16 mouse cellular contexts compared by ENCODE assay signal in genomic region chr8:79325510-79325909, GRCm38 (mm10). TPM values are rescaled to one million over a fixed set of nuclear protein-coding genes. Genes with fewer than 3 reads are reported as not detected.
DNase-seq lines count a peak whose midpoint lies in the region; ATAC-seq and TF ChIP-seq lines count a peak whose summit lies in the region.
"Had no signal": no experiment of that assay in that cellular context is flagged by ENCODE, and none has a peak within 500 bp of the region (broad histone marks: within the 10 kb centered on the region; RNA-seq: fewer than 3 reads in every experiment).

No protein-coding gene starts in this region.

- no peaks in the 10 kb centered on the region for H3K9me3 ChIP-seq in forebrain, embryonic 11.5 days (ENCODE audit: control insufficient read depth, low read length)
- no peaks in the 10 kb centered on the region for H3K9me3 ChIP-seq in forebrain, embryonic 15.5 days
- no peaks in the 10 kb centered on the region for H3K9me3 ChIP-seq in intestine, embryonic 14.5 days (ENCODE audit: control insufficient read depth, low read length)
- no peaks in the 10 kb centered on the region for H3K9me3 ChIP-seq in intestine, embryonic 16.5 days (ENCODE audit: control insufficient read depth, low read length)
- H3K9me3 ChIP-seq in lung, postnatal 0 days (ENCODE audit: low read length): no peaks in the 10 kb centered on the region
- H3K9me3 ChIP-seq: hindbrain, embryonic 10.5 days; lung, embryonic 15.5 days; megakaryocyte, embryonic 14.5 days had no signal

- peak; percentile 41 for DNase-seq in forebrain, embryonic 11.5 days (ENCODE audit: low spot score)
- DNase-seq in intestine, embryonic 14.5 days (ENCODE audit: low spot score): peak; percentile 49
- DNase-seq in lung, postnatal 0 days (ENCODE audit: low spot score): peak; percentile 25
- DNase-seq in lung, postnatal 14 days: no peak
- peak; percentile 13 to 31 for DNase-seq in kidney, postnatal 4 days
- no peak for DNase-seq in ovary, adult 18-20 months (ENCODE audit: low spot score)
- DNase-seq: cerebellum, adult 11 months; cerebellum, postnatal 14 days; layer of hippocampus, postnatal 36 days; thymus, postnatal 14 days had no signal

- H3K36me3 ChIP-seq in forebrain, embryonic 11.5 days (ENCODE audit: control insufficient read depth, insufficient read depth, low read length): no peaks in the 10 kb centered on the region
- no peaks in the 10 kb centered on the region for H3K36me3 ChIP-seq in forebrain, embryonic 15.5 days
- no peaks in the 10 kb centered on the region for H3K36me3 ChIP-seq in intestine, embryonic 14.5 days (ENCODE audit: control insufficient read depth, insufficient read depth, low read length)
- H3K36me3 ChIP-seq in intestine, embryonic 16.5 days (ENCODE audit: control insufficient read depth, insufficient read depth, low read length): no peaks in the 10 kb centered on the region
- H3K36me3 ChIP-seq in lung, postnatal 0 days (ENCODE audit: insufficient read depth, low read length): no peaks in the 10 kb centered on the region
- H3K36me3 ChIP-seq: hindbrain, embryonic 10.5 days; lung, embryonic 15.5 days had no signal

- H3K9ac ChIP-seq in forebrain, embryonic 11.5 days (ENCODE audit: low read length): no peak overlapping the region
- no peak overlapping the region for H3K9ac ChIP-seq in forebrain, embryonic 15.5 days (replicated peaks)
- H3K9ac ChIP-seq in intestine, embryonic 14.5 days (ENCODE audit: low read length): no peak overlapping the region
- H3K9ac ChIP-seq in intestine, embryonic 16.5 days (ENCODE audit: low read depth, low read length): no peak overlapping the region
- H3K9ac ChIP-seq in lung, postnatal 0 days (replicated peaks; ENCODE audit: low read depth): no peak overlapping the region
- H3K9ac ChIP-seq: lung, embryonic 15.5 days had no signal

- no peaks in the 10 kb centered on the region for H3K4me1 ChIP-seq in forebrain, embryonic 11.5 days (replicated peaks; ENCODE audit: control insufficient read depth, insufficient read depth, low read length)
- no peaks in the 10 kb centered on the region for H3K4me1 ChIP-seq in forebrain, embryonic 15.5 days
- H3K4me1 ChIP-seq in intestine, embryonic 14.5 days (replicated peaks; ENCODE audit: control insufficient read depth, insufficient read depth, low read length): no peaks in the 10 kb centered on the region
- peaks cover 9% of the 10 kb centered on the region; the same call in 1 of the 2 replicates for H3K4me1 ChIP-seq in intestine, embryonic 16.5 days (ENCODE audit: control insufficient read depth, insufficient read depth, low read length)
- 0 out of 2 replicates have a peak, but pooled peaks cover 2% of the 10 kb centered on the region for H3K4me1 ChIP-seq in lung, postnatal 0 days (ENCODE audit: insufficient read depth, low read depth, low read length)
- H3K4me1 ChIP-seq: hindbrain, embryonic 10.5 days had no signal

- H3K4me3 ChIP-seq in forebrain, embryonic 11.5 days (ENCODE audit: low read depth, low read length): no peak overlapping the region
- no peak overlapping the region for H3K4me3 ChIP-seq in forebrain, embryonic 15.5 days
- H3K4me3 ChIP-seq in intestine, embryonic 14.5 days (ENCODE audit: low read depth, low read length): no peak overlapping the region
- H3K4me3 ChIP-seq in intestine, embryonic 16.5 days (ENCODE audit: low read length): no peak overlapping the region
- H3K4me3 ChIP-seq in lung, postnatal 0 days (ENCODE audit: low read depth, low read length): no peak overlapping the region
- H3K4me3 ChIP-seq: hindbrain, embryonic 10.5 days; lung, embryonic 15.5 days; megakaryocyte, embryonic 14.5 days had no signal

- ATAC-seq in forebrain, embryonic 11.5 days (replicated peaks; ENCODE audit: low FRiP score): no peak
- no peak for ATAC-seq in forebrain, embryonic 15.5 days (replicated peaks)
- ATAC-seq in intestine, embryonic 14.5 days (replicated peaks; ENCODE audit: low FRiP score, low TSS enrichment, low read depth): no peak
- no peak for ATAC-seq in intestine, embryonic 16.5 days
- ATAC-seq in lung, postnatal 0 days: peak; percentile 53

- no peak overlapping the region for H3K27ac ChIP-seq in forebrain, embryonic 11.5 days (ENCODE audit: low read depth, low read length)
- H3K27ac ChIP-seq in forebrain, embryonic 15.5 days (replicated peaks): no peak overlapping the region
- no peak overlapping the region for H3K27ac ChIP-seq in intestine, embryonic 14.5 days (ENCODE audit: low read depth)
- H3K27ac ChIP-seq in intestine, embryonic 16.5 days (ENCODE audit: low read length): no peak overlapping the region
- H3K27ac ChIP-seq in lung, postnatal 0 days (ENCODE audit: low read length): no peak overlapping the region
- H3K27ac ChIP-seq: hindbrain, embryonic 10.5 days had no signal

- no peaks in the 10 kb centered on the region for H3K27me3 ChIP-seq in forebrain, embryonic 11.5 days (ENCODE audit: control insufficient read depth, insufficient read depth, low read length)
- H3K27me3 ChIP-seq in forebrain, embryonic 15.5 days: no peaks in the 10 kb centered on the region
- H3K27me3 ChIP-seq in intestine, embryonic 14.5 days (replicated peaks; ENCODE audit: control insufficient read depth, insufficient read depth, low read length): no peaks in the 10 kb centered on the region
- H3K27me3 ChIP-seq in intestine, embryonic 16.5 days (replicated peaks; ENCODE audit: control insufficient read depth, insufficient read depth, low read length): no peaks in the 10 kb centered on the region
- no peaks in the 10 kb centered on the region for H3K27me3 ChIP-seq in lung, postnatal 0 days (replicated peaks; ENCODE audit: insufficient read depth, low read length)
- H3K27me3 ChIP-seq: lung, embryonic 15.5 days had no signal

- H3K4me2 ChIP-seq in forebrain, embryonic 11.5 days (ENCODE audit: low read depth, low read length, severe bottlenecking): no peak overlapping the region
- no peak overlapping the region for H3K4me2 ChIP-seq in forebrain, embryonic 15.5 days (replicated peaks)
- no peak overlapping the region for H3K4me2 ChIP-seq in intestine, embryonic 14.5 days (ENCODE audit: low read length)
- no peak overlapping the region for H3K4me2 ChIP-seq in intestine, embryonic 16.5 days (ENCODE audit: low read depth, low read length)
- no peak overlapping the region for H3K4me2 ChIP-seq in lung, postnatal 0 days (replicated peaks; ENCODE audit: low read depth, low read length)
- H3K4me2 ChIP-seq: liver, embryonic 11.5 days; lung, embryonic 15.5 days had no signal

- peak; percentile 64; the same call in 1 of the 2 replicates for TF ChIP-seq EP300 in lung, postnatal 0 days (IDR thresholded peaks at IDR 0.05)

- 82% methylated on average over 6 of the region's 6 CpGs for WGBS in forebrain, embryonic 11.5 days
- 85% methylated on average over 6 of the region's 6 CpGs for WGBS in forebrain, embryonic 15.5 days
- 78% methylated on average over 6 of the region's 6 CpGs for WGBS in intestine, embryonic 14.5 days
- 78% methylated on average over 6 of the region's 6 CpGs for WGBS in intestine, embryonic 16.5 days
- WGBS in lung, postnatal 0 days: 72% methylated on average over 6 of the region's 6 CpGs

- no peak for TF ChIP-seq CTCF in lung, postnatal 0 days (IDR thresholded peaks at IDR 0.05)

RNA-seq across cellular contexts. Expression of gene Mmaa, which starts 30.8 kb away (rescaled TPM):
- polyA plus RNA-seq in forebrain, embryonic 11.5 days (2014; fragmentation: Nextera tagmentation; extraction: Ambion mirVana): 11.5 and 13.3 TPM in 2 replicates
- polyA plus RNA-seq in forebrain, embryonic 15.5 days (2015; fragmentation: Nextera tagmentation; extraction: Ambion mirVana): 25.6 and 26.2 TPM in 2 replicates
- polyA plus RNA-seq in intestine, embryonic 14.5 days (2014; fragmentation: Nextera tagmentation; extraction: Ambion mirVana): 9.5 and 11.3 TPM in 2 replicates
- 13.6 and 13.8 TPM in 2 replicates for polyA plus RNA-seq in intestine, embryonic 16.5 days (2015; fragmentation: Nextera tagmentation; extraction: Ambion mirVana)
- 7.9 and 11.1 TPM in 2 replicates for polyA plus RNA-seq in lung, postnatal 0 days (2015; fragmentation: Nextera tagmentation; extraction: Ambion mirVana)

Comparison
In these comparisons a context has a peak if more than half of its experiments do, and no peak if none do; other contexts are left out.
1. DNase-seq: peak in forebrain, embryonic 11.5 days (single experiment), intestine, embryonic 14.5 days (single experiment), lung, postnatal 0 days (single experiment) and kidney, postnatal 4 days (2 of 2); none in lung, postnatal 14 days (single experiment) and ovary, adult 18-20 months (single experiment).